Mouse (Mus musculus) kidney, adult 9 months (tissue): Measurements from ENCODE around the gene Mrs2.

Experiments
- DNase-seq: peaks from one replicate; pipeline ENCODE4 v3.0.0; 2022

Gene Mrs2

DNA sequence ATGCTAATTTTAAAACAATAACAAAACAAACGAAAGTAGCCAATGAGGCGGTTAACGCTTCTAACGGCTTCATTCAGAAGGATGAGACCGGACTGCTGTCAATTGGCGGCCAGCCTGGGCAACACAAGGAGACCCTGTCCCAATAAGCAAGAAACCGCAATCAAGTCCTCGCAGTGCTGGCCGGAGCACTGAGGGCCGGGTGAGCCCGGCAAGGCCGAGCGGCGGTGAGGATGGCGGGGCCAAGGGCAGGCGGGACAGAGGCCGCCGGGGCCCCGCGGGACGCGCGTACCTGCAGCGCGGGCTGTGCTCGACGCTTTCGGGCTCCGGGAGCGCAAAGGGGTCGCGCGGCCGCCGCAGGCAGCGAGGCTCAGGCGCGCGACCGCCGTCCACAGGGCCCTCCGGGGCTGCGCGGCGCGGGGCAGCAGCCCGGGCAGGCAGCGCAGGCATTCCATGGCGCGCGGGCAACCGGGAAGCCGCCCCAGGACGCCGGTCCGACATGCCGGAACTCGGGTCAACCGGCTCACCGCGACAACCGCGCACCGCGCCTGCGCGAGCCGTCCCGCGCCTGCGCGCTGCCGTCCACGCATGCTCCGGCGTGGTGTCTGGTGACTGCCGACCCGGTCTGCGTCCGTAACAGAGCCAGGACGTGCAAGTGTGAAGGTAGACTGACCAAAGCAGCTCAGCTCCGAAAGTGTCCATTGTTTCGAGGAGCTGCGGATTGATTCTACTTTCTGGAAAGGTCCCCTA is at the start of gene Mrs2:
Gene Mrs2, minus strand, starts transcription at position 587 of the 747 bp plus-strand sequence.
- peak; percentile 92 for DNase-seq

DNA sequence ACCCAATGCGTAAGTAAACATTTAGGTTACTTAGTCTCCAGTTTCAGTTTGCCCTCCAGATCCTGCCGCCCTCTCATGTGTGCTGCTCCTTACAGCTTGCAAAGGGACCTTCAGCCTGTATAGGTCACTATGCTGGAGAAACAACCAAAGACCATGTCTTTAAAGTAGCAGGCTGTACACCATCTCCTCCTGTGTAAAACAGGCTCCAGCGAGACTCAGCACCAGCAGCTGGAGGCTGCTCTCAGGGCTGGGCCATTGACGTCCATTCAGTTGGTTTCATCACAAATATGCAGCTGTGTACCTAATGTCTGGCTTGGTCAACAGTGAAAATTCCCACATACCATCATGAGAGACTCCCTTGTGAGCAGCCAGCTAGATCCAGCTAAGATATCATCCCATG is 49.6 kb upstream of the Mrs2 start:
- no peak for DNase-seq

DNA sequence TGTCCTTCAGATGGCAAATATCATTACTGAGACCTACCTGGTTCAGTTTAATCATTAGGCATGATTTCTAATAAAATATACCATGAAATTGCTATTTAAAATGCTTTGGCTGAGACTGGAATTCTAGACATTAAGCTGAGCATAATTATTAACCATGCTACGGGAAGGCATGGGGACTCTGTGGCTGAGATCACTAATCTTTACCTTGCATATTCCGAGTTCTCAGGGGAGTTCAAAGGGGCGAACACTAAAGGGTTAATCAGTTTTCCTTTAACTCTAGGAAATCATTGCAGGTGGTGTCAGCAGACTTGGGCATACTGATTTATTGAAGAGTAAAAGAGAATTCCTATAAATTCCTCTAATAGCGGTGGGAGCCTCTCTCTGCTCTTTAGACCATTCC is 47.0 kb upstream of the Mrs2 start:
- DNase-seq, result no peak

DNA sequence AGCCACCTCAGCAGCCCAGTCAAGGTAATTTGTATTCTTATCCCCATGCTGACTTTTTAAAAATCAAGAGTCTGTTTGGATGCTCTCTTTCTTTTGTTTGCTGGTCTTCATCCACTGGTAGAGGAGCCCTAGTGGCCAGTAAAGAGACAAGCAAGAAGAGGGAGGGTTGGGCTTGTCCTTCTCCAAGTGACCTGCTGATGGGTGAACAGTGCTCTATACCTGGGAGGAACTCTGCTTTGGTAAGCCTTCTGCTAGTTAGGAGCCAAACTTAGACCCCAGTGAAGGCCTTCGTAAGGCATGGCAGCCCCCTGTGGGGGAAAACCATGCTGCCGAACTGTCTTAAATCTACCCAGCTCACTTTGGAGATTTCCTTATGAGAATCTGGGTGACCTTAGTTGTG is 46.5 kb upstream of the Mrs2 start:
- DNase-seq, result no peak

DNA sequence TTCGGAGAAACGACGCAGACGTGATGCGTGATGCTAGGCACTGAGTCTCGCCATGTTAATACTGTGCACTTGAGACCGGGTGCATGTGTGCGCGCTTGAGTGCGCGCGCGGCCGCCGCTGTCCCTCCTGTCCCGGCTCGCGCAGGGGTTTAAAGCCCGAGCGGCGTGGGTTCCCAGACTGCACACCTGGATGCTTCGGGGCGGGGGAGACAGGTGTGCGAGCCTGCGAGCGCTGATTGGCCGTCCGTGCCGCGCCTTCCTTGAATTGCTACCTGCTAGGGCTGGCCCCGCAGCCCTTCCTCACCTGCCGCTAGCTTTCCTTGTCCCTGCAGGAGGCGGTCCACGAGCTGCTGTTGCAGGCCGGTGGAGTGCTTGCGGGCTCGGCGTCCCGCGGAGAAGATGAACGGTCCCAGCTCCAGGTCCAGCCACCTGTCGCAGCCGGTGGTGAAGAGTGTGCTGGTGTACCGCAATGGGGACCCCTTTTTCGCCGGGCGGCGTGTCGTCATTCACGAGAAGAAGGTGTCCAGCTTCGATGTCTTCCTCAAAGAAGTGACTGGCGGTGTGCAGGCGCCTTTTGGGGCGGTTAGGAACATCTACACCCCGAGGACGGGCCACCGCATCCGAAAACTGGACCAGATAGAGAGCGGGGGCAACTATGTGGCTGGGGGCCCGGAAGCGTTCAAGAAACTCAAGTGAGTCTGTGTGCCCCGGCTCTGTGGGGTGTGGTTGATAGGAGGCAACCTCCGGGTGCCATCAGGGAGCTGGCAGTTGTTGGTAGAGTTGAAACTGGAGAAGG is 35.9 kb upstream of the Mrs2 start, which contains the start of gene Dcdc2a:
Gene Dcdc2a, plus strand, starts transcription at position 132 of the 795 bp plus-strand sequence.
- DNase-seq, result peak; percentile 35

DNA sequence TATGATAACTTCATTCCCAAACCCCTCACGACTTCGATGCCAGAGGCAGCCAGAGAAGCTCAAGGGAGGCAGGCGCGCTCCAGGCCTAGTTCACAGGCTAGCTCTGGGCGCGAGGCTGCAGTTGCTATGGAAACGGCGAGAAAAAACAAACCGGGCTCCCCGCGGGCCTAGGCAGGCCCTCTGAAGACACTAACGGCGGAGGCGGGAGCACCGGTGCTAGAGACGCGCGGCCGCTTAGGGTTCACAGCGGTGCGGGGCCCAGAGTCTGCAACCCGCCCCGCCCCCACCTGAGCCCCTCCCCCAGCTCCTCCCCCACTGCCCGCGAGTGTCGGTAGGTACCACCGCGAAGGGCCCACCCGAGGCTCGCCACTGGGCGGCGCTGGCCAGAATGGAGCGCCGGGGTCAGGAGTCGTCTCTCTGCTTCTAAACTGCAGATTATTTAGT is 35.0 kb upstream of the Mrs2 start:
- DNase-seq, result peak; percentile 69

DNA sequence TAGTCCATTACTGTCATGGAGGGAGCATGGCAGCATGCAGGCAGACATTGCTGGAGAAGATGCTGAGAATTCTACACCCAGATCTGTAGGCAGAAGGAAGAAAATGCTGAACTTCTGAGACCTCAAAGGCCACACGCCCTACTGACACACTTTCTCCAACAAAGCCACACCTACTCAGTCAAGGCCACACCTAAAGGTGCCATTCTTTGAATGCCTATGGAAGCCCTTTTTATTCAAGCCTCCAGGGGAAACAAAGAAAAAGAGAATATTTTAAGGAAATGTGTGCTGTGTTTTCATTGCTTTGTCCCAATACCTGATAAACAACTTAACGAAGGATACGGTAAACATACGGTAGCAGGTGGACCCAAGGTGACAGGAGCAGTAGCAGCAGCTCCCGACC is 32.5 kb upstream of the Mrs2 start:
- DNase-seq, result no peak

DNA sequence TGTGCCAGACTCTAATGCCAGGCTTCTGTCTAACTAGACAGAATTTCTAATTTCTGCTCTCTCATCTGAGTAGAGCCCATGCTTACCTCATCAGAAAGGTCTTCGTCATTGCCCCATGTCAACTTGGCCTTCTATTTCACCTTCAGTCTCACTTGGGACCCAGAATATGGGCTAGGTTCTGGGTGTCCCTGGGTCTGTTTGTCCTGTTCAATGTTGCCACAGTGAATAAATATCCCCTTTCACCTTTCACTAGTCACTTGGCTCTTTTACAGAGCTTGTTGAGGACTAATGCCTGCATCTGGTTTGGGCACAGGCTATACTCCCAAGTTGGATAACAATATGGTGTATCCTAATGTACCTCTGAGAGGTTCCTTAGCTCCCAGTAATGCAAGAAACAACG is 19.3 kb upstream of the Mrs2 start:
- DNase-seq, result no peak

DNA sequence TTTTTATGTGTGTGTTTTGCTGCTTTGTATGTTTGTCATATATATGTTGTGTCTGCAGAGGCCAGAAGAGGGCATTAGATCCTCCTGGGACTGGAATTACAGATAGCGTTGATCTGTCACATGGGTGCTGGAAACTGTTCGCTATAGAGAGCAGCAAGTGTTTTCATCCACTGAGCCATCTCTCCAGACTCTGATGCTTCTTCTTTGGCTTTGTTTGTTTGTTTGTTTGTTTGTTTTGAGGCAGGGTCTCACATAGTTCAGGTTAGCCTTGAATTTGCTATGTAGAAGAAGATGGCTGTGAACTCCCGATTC is 6.9 kb upstream of the Mrs2 start:
- DNase-seq, result no peak

DNA sequence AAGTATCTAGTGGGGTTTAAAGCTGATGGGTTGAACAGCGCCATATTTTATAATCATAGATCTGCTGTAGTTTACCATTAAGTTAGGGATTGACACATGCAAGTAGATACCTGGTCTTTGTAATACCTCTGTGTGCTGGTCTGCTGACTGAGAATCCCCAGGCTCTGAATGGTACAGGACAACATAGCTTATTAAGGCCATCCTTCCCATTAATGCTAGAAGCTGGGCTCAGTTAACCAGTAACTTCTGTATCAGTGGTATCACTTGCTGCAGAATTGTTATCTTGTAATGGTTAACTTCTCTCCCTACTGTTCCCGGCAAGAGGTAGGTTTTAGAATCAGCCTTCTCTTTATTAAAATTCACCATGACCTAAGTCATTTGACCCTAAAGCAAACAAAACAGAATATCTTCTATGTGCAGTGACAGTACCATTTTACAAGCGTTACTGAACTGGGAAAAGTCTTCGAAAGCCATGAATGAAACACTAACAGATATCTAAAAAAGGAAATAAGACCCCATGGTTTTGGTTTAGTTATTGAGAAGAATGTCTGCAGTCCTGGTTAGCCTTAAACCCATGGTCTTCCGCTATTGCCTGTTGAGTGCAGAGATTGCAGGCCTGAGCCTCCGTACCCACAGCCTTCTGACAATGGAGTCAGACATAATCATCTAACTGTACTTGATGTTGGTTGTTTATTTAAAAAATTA is 6.4 kb upstream of the Mrs2 start:
- DNase-seq, result no peak

DNA sequence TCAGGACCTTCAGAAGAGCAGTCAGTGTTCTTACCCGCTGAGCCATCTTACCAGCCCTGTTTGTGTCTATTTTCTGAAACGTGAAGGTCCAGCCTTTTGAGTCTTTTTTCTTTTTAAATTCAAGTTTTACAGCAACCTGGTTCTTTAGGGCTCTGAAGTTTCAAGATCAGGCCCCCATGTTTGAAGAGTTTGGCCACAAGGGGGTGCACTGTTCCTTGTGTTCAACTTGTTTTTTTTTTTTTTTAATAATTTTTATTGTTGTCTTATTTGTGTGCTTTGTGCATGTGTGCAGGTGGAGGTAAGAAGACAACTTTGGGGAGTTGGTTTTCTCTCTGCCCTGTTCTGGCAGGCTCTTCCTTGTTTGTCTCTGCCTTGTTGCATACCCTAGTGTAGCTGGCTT is 4.5 kb upstream of the Mrs2 start:
- peak; percentile 58 for DNase-seq

DNA sequence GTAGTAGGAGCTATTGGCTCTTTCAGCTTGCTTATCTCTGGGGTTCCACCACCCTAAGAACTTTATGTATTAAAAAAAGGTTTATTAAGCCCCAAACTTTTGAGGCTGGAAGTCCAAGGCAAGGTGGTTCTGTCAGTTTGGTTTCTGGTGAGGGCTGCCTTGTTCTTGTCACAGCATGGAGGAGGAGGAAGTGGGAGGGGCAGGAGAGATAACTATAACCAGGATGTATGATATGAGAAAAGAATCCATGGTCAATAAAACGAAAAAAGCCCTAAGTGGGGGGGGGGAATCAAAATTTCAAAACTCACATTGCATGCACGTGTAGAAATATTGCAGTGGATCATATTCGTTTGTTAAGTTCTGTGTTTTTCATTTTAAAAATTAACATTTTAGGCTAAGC is 3.0 kb upstream of the Mrs2 start:
- DNase-seq, result no peak

DNA sequence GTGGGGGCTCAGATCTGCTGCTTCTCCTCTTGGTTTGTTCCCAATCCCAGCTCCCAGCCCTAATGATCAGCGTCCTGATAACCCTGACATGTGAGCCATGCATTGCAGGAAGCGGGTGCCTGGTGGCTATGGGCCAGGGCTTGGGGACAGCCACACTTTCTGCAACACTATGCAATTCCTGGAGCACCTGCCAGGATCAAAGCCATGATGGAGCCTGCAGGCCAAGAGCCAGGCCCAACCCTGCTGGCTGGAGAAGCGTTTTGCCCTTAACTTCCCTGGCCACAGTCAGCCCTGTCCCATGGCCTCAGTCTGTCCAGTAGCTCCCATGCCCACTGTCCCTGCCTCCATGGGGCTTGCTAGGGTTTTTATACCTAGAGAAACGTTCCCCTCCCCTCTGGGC is 2.2 kb upstream of the Mrs2 start:
- no peak for DNase-seq

DNA sequence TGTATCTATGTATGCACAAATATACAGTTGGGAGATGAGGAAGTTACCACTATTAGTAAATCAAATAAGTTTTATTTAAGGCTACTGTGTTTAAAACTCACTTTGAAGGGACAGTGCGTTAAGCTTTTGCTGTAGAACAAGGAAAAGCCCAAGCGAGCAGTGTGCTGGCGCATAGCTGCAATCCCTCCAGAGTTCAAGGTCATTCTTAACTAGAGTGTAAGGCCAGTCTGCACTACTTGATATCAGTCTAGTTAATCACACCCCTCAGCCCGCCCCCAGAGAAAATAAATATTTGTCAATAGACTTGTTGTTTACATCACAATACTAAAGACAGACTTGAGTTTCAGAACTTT is 337 bp upstream of the Mrs2 start:
- no peak for DNase-seq

DNA sequence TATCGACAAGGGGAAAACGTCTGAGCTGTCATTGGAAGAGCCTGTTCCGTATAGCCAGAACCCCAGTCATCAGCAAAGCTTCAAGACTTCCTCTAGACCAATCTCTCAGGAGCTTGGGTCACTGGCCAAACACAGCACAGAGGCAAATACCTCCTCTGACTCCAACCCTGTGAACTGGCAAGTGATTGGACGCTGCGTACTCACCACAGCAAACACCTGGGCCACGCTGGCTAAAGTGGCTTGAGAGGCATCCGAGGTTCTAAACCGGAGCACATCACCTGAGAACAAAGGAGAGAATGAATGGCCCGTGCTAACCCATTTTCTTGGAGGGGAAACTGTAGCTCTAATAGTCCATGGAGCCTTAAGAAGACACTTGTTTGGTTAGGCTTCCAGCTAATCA is 1.9 kb downstream of the Mrs2 start:
- no peak for DNase-seq

DNA sequence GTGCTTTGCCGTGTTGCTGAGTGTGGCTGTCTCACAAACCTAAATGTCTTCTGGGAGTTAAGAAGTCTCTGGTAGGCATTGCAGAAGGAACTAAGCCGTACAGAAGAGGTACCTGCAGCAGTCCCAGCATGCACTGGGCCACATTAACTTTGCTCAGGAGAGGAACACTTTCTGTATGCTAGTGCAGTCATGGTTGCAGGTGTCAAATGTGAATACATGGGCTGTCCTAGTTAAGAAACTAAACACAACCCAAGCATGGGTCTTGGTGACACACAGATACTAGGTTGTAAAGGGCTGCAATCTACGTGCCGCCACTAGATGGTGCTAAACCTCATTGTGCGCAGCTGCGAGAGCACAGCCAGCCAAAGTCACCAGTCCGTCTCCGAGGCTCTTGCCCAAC is 13.1 kb downstream of the Mrs2 start:
- DNase-seq, result peak; percentile 62

DNA sequence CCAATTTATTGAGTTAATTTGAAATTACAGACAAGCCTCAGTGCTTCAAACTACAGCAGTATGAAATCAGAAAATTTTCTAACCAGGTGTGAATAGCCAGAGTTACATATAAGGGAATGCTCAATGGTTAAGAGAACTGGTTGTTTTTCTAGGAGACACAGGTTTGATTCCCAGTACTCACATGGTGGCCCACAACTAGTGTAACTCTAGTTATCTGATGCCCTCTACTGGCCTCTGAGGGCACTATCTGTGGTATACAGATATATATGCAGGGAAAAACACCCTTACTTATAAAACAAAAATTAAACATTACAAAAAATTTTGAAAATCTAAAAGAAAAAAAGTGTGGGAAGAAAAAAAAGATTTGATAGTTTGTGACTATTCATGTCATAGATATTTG is 17.2 kb downstream of the Mrs2 start:
- DNase-seq, result no peak

DNA sequence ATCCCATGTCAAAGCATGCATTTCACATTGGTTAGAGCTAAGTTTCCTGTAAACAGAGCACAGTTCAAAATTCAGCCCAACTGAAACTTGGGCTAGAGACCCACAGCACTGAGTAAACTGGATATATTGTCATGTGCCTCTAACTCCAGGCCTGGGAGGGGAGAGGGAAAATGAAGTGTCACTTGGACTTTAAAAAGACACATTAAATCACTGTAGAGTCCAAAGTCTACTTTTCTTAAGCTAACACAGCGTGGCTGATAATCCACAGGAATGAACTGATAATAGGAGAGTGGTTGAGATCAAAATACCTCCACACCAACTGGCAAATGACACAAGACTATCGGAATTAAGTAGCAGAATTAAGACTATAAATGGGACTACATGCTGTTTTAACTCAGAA is 20.6 kb downstream of the Mrs2 start:
- no peak for DNase-seq

DNA sequence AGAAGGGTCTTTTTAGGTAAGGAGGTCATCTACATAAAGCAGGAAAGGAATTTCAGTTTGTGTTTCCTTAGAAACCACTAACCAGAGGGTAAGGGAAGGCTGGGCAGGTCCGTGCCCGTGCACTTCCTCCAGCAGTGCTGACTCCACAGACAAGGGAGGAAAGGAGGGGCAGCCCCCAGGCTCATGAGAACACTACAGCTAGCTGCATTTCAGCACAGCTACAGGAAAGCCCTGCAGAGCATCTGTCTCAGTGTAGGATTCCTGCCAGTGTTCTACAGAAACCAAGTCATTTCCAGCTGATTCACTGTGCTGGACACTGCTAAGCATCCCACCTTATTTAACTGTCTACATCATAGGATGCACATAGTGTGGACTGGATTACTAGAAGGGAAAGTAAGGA is 27.0 kb downstream of the Mrs2 start:
- no peak for DNase-seq

DNA sequence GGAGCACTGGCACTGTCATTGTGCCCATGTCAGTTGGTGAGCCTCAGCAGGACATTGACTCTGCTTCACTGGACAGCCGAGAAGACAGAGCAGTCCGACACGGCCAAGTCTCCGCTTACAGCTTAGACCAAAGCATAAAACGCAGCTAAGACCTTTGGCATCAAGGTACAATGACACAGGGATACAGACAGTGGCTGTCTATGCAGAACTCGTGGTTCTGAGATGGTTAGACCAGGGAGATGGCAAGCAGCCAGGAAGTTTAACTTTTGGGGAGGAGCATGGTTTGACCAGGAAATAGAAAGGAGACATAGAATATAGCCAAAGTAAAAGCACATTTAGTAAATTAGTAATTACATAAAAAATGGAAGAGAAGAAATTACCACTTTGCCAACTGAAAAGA is 31.2 kb downstream of the Mrs2 start:
- DNase-seq, result peak; percentile 46

DNA sequence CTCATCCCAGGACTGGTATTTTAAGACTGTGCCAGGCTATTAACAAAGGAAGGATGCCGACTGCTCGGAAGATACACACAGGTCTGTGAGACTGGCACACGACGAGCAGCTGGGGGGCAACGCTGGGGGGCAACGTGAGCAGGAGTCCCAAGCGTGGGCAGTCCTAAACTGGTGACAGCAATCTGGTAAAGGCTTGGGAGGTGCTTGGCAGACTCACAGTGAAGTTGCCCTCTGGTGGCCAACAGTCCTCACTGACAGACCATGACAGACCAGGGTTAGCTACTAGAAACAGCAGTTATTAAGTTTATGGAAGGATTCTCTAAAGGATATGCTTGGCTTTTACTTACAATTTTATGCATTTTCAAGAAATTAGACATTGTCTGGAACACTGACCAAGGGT is 31.8 kb downstream of the Mrs2 start:
- peak; percentile 73 for DNase-seq

DNA sequence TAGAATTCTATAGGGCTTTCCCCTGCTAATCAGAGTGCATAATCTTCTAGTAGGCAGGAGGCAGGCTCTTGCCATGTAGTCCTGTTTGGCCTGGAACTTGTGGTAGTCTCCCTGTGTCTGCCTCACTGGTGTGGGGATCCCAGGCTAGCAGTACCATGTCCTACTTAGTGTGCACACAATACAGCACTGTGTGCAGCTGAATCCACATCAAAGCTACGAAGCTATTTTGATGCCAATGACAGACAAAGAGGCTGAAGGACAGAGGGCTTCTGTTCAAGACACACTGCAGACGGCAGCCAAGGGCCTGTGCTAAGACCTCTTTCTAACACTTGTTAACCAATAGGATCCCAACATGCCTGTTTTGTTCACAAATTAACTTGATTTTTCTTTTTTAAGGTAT is 34.7 kb downstream of the Mrs2 start:
- DNase-seq, result no peak

DNA sequence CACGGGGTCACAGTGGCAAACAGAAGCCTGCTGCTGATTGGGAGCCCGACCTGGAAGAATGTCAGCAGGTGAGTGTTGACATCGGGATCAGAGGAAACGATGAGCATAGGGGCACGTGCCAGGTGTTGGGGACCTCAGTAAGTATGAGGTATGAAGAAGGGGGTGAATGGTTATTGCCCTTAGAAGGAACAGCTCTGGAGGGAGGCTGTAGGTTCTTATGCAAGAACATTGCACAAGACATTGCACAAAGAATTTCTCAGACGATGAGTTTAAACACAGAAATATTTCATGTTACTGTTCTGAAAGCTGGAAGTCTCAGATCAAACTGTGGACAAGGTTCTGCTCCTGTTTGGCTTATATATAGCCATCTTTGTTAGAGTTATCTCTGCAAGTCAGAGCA is 39.1 kb downstream of the Mrs2 start:
- DNase-seq, result no peak

DNA sequence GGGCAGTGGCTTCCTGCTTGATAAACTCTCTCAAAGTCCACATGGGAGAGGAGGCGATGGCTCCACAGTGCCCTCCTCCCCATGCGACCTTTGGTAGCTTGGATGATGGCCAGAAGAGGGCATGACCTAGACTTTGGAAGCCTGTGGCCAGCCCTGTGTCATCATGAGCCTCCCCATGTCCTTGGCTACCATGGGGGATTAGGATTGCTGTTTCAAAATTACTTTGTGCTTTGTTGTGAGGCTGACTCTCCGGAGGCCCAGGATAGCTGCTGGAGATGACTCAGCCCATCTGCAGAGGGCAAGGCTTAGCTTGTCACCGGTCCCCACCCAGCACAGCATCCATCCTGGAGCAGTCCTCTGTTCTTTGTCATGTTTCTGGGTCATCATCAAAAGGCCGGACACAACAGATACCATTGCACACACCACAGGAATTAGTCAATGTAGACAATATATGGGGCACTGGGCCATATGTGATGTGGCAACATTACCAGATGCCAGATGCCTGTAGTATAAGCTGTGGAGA is 42.3 kb downstream of the Mrs2 start:
- DNase-seq, result peak; percentile 95
